Mouse (Mus musculus): ENCODE measurements around the gene Apeh. TPM values are rescaled to one million over a fixed set of nuclear protein-coding genes. Genes with fewer than 3 reads are reported as not detected.

Gene Apeh
- total and polyA plus RNA-seq, 3 experiments, result 69.0 to 76.1 TPM; not detected in 1

DNA sequence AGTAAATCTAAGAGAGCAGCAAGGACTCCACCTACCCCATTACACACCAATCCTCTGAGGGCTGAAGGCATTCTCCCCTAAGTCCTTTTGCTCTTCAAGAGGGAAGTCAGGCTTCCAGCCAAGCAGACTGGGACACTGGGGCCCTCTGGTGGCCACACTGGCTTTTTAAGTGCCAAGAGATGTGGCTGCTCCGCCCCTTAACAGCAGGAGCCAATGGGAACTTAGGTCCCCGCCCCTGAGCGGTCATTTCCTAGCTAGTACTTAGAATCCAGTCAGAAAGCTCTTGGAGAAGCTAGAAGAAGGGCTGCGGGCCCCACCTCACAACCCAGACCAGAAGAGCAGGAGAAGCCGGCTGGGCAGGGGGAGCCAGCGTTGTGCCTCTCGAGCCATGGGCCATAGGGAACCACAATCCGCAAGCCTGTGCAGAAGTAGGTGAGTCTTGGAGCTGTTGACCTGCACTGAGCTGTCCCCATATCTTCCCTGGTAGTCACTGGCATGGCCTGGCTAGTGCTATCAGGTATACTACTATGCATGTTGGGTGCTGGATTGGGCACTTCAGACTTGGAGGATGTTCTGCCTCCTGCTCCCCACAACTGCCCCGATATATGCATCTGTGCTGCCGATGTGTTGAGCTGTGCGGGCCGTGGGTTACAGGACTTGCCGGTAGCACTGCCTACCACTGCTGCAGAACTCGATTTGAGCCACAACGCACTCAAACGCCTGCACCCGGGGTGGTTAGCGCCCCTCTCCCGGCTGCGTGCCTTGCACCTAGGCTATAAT lies 41.3 kb downstream of the Apeh start, which contains the start of gene Amigo3 (continued):
- no peak for TF ChIP-seq CHD1 (IDR thresholded peaks at IDR 0.05; ENCODE audit: low read depth, low read length)
- TF ChIP-seq GABPA (IDR thresholded peaks at IDR 0.05; ENCODE audit: low read depth, low read length), result no peak
- no peak for TF ChIP-seq MYB (IDR thresholded peaks at IDR 0.05; ENCODE audit: low read depth, low read length)

DNA sequence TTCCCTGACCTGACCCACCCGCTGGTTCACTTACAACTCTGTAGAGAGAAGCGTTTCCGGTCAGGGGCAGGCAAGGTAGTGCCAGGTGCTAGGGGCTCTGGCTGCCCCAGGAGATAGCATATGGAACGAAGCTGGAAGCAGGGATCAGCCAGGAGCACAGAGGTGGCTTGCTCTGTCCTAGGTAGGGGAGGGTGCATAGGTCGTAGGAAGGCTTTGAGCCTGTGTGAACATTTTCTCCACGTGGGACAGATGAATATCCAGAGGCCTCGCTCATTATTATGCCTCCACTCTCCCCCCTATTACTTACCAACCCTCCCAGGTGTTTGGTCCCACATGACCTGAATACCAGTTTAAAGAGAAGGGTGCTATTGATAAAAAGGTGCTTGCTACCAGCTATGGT lies 42.0 kb downstream of the Apeh start:
- no peaks in the 10 kb centered on the region for H3K9me3 ChIP-seq (replicated peaks; ENCODE audit: insufficient read depth, low read length)
- H3K27me3 ChIP-seq (ENCODE audit: control insufficient read depth in 1 of 2, insufficient read depth in 2 of 2, low read length in 2 of 2), result no peaks in the 10 kb centered on the region
- H3K4me3 ChIP-seq (ENCODE audit: control insufficient read depth in 1 of 2, insufficient read depth in 1 of 2, low read depth in 2 of 2, low read length in 2 of 2), result no peak overlapping the region
- no peak overlapping the region for H3K9ac ChIP-seq (ENCODE audit: control insufficient read depth, low read depth, low read length, poor library complexity, severe bottlenecking)
- peaks cover 0 to 4% of the 10 kb centered on the region in 2 experiments; a peak in 2 of 4 replicates for H3K36me3 ChIP-seq (ENCODE audit: control insufficient read depth in 1 of 2, insufficient read depth in 2 of 2, low read length in 2 of 2)
- peaks cover 10% of the 10 kb centered on the region for H3K79me2 ChIP-seq (ENCODE audit: control insufficient read depth, insufficient read depth, low read length, poor library complexity)
- no peak overlapping the region for H3K27ac ChIP-seq (ENCODE audit: control insufficient read depth, low read depth, low read length)
- DNase-seq (ENCODE audit: low read depth, low spot score), result no peak
- peaks cover 1 to 15% of the 10 kb centered on the region in 2 experiments for H3K4me1 ChIP-seq (ENCODE audit: control insufficient read depth in 1 of 2, insufficient read depth in 2 of 2, low read length in 2 of 2)
- TF ChIP-seq ELF1 (IDR thresholded peaks at IDR 0.05; ENCODE audit: low read depth, low read length), result no peak
- TF ChIP-seq TAL1 (IDR thresholded peaks at IDR 0.05; ENCODE audit: low read length), result no peak
- TF ChIP-seq ZMIZ1 (IDR thresholded peaks at IDR 0.05; ENCODE audit: low read depth, low read length), result 0 out of 2 replicates have a peak, but pooled peaks have one; percentile 14

DNA sequence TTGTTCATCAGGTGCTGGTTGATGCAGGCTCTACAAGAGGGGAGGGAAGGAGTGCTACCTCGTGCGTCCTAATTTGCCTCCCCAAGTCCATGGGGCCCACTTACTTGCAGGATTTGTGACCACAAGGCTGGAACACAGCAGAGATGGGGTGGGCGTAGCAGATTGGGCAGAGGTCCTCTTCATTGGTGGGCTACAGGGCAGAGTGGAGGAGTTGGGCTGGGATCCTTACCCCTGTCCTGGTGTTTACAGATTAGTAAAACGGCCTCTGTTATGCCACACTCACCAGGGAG lies 42.5 kb downstream of the Apeh start:
- Histone ChIP-seq H3K4me3 (ENCODE audit: control insufficient read depth in 1 of 2, insufficient read depth in 1 of 2, low read depth in 2 of 2, low read length in 2 of 2) (no peak overlapping the region), H3K4me1 (ENCODE audit: control insufficient read depth in 1 of 2, insufficient read depth in 2 of 2, low read length in 2 of 2) (peaks cover 2 to 17% of the 10 kb centered on the region in 2 experiments), H3K36me3 (ENCODE audit: control insufficient read depth in 1 of 2, insufficient read depth in 2 of 2, low read length in 2 of 2) (peaks cover 0 to 6% of the 10 kb centered on the region in 2 experiments; a peak in 2 of 4 replicates), H3K27ac (ENCODE audit: control insufficient read depth, low read depth, low read length) (no peak overlapping the region), H3K27me3 (ENCODE audit: control insufficient read depth in 1 of 2, insufficient read depth in 2 of 2, low read length in 2 of 2) (no peaks in the 10 kb centered on the region), H3K9me3 (replicated peaks; ENCODE audit: insufficient read depth, low read length) (no peaks in the 10 kb centered on the region), H3K9ac (ENCODE audit: control insufficient read depth, low read depth, low read length, poor library complexity, severe bottlenecking) (no peak overlapping the region), H3K79me2 (ENCODE audit: control insufficient read depth, insufficient read depth, low read length, poor library complexity) (peaks cover 10% of the 10 kb centered on the region)
- DNase-seq (ENCODE audit: low read depth, low spot score), result no peak
- no peak for TF ChIP-seq ZNF384 (IDR thresholded peaks at IDR 0.05; ENCODE audit: low read depth, low read length)
- no peak for TF ChIP-seq MYB (IDR thresholded peaks at IDR 0.05; ENCODE audit: low read depth, low read length)
- TF ChIP-seq USF2 (IDR thresholded peaks at IDR 0.05; ENCODE audit: borderline replicate concordance in 1 of 2, insufficient read depth in 1 of 2, low read depth in 1 of 2, low read length in 2 of 2), result no peak
- TF ChIP-seq MAZ (IDR thresholded peaks at IDR 0.05; ENCODE audit: low read depth, low read length), result no peak
- no peak for TF ChIP-seq HCFC1 (IDR thresholded peaks at IDR 0.05; ENCODE audit: low read depth, low read length)
- TF ChIP-seq POLR2AphosphoS2 (IDR thresholded peaks at IDR 0.05; ENCODE audit: low read length), result 0 out of 2 replicates have a peak, but pooled peaks have one; percentile 17
- no peak for TF ChIP-seq GATA1 (IDR thresholded peaks at IDR 0.05; ENCODE audit: low read depth, low read length)
- no peak for TF ChIP-seq NRF1 (IDR thresholded peaks at IDR 0.05; ENCODE audit: insufficient read depth, low read depth, low read length, poor library complexity, severe bottlenecking)
- no peak for TF ChIP-seq EP300 (IDR thresholded peaks at IDR 0.05; ENCODE audit: low read depth in 1 of 2, low read length in 2 of 2)
- TF ChIP-seq SMC3 (IDR thresholded peaks at IDR 0.05; ENCODE audit: low read depth, low read length), result 0 out of 2 replicates have a peak, but pooled peaks have one; percentile 10
- TF ChIP-seq RCOR1 (IDR thresholded peaks at IDR 0.05; ENCODE audit: low read depth, low read length), result no peak
